Mouse (Mus musculus): ENCODE measurements around the gene Chd3.

DNA sequence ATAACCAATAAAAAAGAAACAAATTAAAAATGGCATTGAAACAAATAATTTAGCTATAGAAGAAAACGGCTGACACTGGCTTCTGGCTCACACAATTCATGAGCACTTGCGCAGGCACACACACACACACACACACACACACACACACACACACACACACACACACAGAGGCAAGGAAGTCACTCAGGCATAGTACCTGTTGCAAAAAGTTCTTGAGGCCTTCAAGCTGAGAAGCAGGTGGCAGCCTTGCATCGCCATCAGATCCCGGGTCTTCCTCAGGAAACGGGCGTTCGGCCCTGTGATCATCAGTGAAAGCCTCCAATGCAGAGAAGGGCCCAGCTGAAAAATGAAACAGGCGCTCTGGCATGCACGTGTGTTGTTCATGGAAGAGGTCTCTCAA is 63.9 kb downstream of the Chd3 start:
- no peak for TF ChIP-seq CTCF (IDR thresholded peaks at IDR 0.05; ENCODE audit: low read depth, low read length)
- no peak for TF ChIP-seq GATA1 (IDR thresholded peaks at IDR 0.05; ENCODE audit: borderline replicate concordance, low read length)
- no peak for TF ChIP-seq TAL1 (conservative IDR thresholded peaks at IDR 0.05; ENCODE audit: low read depth, low read length)
